Mouse (Mus musculus): ENCODE measurements around the gene Wdr74.

DNA sequence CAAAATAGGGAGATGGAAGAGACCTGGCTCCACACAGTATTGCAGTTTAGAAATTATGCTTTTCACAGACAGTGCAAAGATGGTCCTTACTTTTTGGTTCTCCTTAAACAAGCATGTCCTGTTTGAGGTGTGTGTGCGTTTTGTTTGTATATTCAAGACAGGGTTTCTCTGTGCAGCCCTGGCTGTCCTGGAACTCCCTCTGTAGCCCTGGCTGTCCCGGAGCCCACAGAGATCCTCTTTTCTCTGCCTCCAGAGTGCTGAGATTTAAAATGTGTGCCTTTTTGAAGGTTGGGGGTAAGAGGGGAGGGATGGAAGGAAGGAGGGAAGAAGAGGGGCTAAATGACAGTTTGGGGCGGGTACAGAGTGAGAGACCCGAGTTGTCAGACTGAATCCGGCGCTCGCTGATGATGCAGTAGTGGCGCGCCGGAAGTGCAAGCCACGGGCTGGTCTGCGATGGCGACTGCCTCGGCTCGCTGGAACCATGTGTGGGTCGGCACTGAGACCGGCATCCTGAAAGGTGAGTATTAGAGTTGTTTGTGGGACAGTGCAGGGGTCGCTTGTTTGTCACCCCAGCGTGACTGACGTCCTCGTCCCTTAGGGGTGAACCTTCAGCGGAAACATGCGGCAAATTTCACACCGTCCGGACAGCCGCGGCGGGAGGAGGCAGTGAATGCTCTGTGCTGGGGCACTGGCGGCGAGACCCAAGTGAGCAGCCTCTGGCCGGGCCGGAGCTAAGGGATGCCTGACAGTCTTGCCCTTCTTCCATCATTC, at the start of gene Wdr74:
- no peak for TF ChIP-seq CTCF (IDR thresholded peaks at IDR 0.05; ENCODE audit: low read depth)
- no peak for TF ChIP-seq EP300 (IDR thresholded peaks at IDR 0.05; ENCODE audit: low read depth)

Measured in heart, postnatal 0 days (tissue).